Mouse (Mus musculus): ENCODE data around the gene Rxrg. TPM values are rescaled to one million over a fixed set of nuclear protein-coding genes. Genes with fewer than 3 reads are reported as not detected.

Gene Rxrg
- polyA plus RNA-seq, 1 experiment, result not detected

DNA sequence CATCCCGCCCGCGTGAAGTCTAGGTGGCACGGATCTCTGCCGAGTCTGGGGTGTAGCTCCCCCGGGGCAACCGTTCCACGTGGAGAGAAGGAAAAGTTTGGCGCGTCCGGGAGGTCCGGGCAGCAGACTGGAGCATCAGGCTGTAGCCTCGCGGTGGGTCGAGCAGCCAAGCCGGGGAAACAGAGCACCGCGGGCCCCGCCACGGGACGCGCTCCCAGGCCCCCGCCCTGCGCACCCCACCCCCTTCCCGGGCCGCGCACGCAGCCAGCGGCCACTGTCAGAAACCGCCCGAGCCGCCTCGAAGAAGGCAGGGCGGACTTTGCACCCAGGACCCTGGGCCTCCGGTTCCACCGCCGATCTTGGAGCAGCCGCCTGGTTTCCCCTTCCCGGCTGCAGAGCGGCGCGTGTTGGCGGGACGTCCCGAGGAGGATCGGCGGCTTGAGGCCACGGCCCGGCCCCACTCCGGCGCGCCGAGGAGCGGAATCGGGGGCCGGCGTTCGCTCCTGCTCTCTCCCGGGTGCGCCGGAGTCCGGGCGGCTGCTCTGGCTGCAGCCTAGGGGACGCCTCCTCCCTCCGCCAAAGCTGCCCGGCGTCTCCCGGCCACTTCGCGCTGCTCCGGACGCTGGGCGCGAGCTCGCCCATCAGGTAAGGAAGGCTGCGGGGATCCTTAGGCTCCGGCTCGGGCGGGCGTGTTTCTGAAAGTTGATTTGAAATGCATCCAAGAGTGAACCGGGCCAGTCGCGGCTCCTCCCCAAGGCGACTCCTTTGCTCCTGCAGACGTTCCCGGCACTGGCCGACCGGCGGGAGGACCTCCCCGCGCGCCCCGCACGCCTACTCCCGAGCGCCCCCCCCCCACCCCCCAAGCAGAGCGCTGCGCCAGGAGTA, 90.4 kb downstream of the Rxrg start:
- H3K4me3 ChIP-seq (replicated peaks; ENCODE audit: control insufficient read depth, low read depth, low read length), result no peak overlapping the region

DNA sequence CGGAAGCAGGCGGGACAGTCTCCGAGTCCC, 90.9 kb downstream of the Rxrg start, which contains the start of gene Lmx1a:
Lmx1a (plus strand) TSS at position 6 of the 30 bp plus-strand sequence.
- Histone ChIP-seq H3K4me1 (ENCODE audit: control insufficient read depth, insufficient read depth, low read length) (no peaks in the 10 kb centered on the region), H3K27ac (ENCODE audit: control insufficient read depth, insufficient read depth, low read depth, low read length, poor library complexity) (no peak within 1 kb of the TSS; the same call in 1 of the 2 replicates), H3K4me3 (replicated peaks; ENCODE audit: control insufficient read depth, low read depth, low read length) (no peak within 1 kb of the TSS)
- no peak for TF ChIP-seq CTCF (IDR thresholded peaks at IDR 0.05; ENCODE audit: control insufficient read depth, insufficient read depth, low read length)
- no peak for TF ChIP-seq POLR2A (IDR thresholded peaks at IDR 0.05; ENCODE audit: borderline replicate concordance, control insufficient read depth, low read depth, low read length)
- WGBS, result 3% methylated on average over 3 of the region's 3 CpGs

More for the DNA sequence above, 90.4 kb downstream of the Rxrg start:
- Histone ChIP-seq H3K27ac (ENCODE audit: control insufficient read depth, insufficient read depth, low read depth, low read length, poor library complexity) (no peak overlapping the region; the same call in 1 of the 2 replicates), H3K4me1 (ENCODE audit: control insufficient read depth, insufficient read depth, low read length) (no peaks in the 10 kb centered on the region)
- no peak for TF ChIP-seq CTCF (IDR thresholded peaks at IDR 0.05; ENCODE audit: control insufficient read depth, insufficient read depth, low read length)
- TF ChIP-seq POLR2A (IDR thresholded peaks at IDR 0.05; ENCODE audit: borderline replicate concordance, control insufficient read depth, low read depth, low read length), result no peak
- 2% methylated on average over 98 of the region's 98 CpGs for WGBS

Other genes starting within 250 kb of the Rxrg start
- gene Aldh9a1, start 248.4 kb upstream of the Rxrg start, polyA plus RNA-seq (2011; ENCODE audit: insufficient read depth, insufficient read length, low replicate concordance, missing spikeins), result 14.1 and 23.8 TPM in 2 replicates
- gene Mgst3, start 204.5 kb upstream of the Rxrg start, polyA plus RNA-seq (2011; ENCODE audit: insufficient read depth, insufficient read length, low replicate concordance, missing spikeins), result 101 and 121 TPM in 2 replicates
- not detected in 2 replicates for gene Lrrc52, start 131.6 kb upstream of the Rxrg start, polyA plus RNA-seq (2011; ENCODE audit: insufficient read depth, insufficient read length, low replicate concordance, missing spikeins)
- not detected in 2 replicates for gene Lmx1a, start 90.9 kb downstream of the Rxrg start, polyA plus RNA-seq (2011; ENCODE audit: insufficient read depth, insufficient read length, low replicate concordance, missing spikeins)

Measured in bone marrow, adult 2 months (tissue).